Mouse (Mus musculus) ES-Bruce4 (cell line): Measurements from ENCODE around the gene Gm14214.

Experiments used
- CTCF ChIP-seq: IDR thresholded peaks from one replicate; pipeline ENCODE4 v1.8.1; 2011; ENCODE audit warnings: low read depth, low read length
- POLR2A ChIP-seq: IDR thresholded peaks from one replicate; pipeline ENCODE4 v1.8.1; 2011; ENCODE audit warnings: low read length; ENCODE audit not compliant: insufficient read depth

DNA sequence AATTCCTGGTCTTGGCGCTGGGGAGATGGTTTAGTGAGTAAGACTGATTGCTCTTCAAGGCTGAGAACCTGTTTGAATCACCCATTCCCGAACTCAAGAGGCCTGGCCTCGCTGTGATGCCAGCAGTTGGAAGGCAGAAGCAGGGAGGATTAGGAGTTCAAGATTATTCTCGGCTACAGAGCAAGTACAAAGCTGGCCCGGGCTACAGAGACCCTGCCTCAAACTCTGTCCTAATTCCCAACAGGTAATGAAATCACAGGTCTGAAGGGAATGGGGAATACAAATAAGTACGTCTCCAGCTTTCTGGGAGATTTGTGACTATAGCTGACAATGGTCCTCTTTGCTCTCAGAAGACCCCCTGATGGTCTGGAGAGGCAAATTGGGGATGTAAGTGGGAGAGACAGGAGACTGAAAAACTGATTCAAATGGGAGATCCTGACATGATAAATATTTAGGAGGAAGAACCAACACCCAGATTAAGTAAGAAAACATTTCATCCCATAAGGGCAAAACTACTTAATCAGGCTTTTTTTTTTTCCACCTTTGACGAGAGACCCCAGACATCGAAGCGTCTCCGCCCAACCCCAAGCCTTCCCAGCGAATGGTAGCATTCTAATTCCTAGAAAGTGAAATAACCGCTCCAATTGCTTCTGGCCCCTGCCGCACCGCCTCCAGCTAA, 20.3 kb upstream of the Gm14214 start:
- peak; percentile 38 for TF ChIP-seq POLR2A
- no peak for TF ChIP-seq CTCF
